Mouse (Mus musculus) regulatory T cell (primary cell): Measurements from ENCODE around the gene S1pr3.

Experiments
- in situ Hi-C: fragments of 300-600 bp; cut with MboI, MseI; formaldehyde crosslinking; loops from one replicate; pipeline ENCODE4 v1.15.1; 2025; ENCODE audit warnings: high pct_unique_total_duplicates

Gene S1pr3

DNA sequence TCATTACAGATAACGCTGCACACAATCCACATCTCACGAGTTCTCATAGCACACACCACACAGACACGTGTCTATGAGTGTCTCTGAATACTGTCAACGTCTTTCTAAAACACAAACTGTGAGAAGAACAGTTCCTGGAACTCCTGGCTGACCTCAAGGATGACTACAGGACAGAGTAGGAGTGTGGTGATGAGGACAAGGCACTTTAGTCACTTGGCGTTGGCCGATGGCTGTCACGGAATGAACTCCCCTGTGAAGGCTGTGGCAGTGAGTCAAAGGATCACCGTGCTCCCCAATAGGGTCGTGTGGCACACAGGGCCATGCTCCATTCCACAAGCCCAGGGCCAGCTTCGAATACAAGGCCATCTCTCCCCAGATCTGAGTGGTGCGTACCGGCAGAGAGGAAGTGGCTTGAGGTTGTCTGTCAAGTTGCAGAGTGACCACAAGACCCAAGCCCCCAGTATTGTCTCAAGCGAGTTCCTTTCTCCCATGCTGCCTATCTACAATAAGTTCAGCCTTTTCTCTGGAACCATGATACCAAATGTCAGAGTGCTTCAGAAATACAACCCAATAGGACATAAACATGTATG is 2.6 kb upstream of the S1pr3 start:
- in situ Hi-C loops, result loop anchor here (25.0 kb wide), 1 partner anchor 556 kb away; no protein-coding TSS in a partner anchor

DNA sequence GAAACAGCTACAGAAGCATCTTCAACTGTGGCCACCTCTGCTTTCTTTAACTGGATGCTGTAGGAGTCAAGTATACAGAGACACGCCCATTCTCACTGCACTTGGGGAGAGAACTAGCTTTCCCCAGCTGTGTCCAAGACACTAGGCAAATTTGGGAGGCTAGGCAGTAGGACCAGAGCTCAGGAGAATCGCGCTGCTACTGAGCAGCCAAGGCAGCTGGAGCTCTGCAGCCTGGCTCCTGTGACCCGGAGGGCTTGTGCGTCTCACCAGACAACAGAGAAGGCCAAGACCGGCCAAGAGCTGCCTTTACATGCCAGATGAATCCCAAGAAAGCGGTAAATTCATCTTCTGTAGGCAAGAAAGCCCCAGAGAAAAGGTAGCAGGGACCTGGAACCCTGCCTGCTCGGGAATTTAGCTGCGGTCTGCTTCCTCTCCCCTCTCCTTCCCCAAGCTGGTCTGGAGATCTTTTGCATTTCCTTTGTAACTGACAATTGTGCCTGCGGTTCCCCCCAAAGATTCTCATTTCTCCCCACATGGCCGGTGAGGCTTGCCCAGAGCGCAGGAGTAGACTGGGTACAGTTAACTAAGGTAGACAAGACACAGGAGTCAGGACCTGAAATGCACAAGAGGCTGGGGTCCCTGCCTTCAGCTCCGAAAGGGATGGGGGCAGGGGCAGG is 760 bp upstream of the S1pr3 start:
- in situ Hi-C loops, result loop anchor here (25.0 kb wide), 1 partner anchor 555 kb away; no protein-coding TSS in a partner anchor

DNA sequence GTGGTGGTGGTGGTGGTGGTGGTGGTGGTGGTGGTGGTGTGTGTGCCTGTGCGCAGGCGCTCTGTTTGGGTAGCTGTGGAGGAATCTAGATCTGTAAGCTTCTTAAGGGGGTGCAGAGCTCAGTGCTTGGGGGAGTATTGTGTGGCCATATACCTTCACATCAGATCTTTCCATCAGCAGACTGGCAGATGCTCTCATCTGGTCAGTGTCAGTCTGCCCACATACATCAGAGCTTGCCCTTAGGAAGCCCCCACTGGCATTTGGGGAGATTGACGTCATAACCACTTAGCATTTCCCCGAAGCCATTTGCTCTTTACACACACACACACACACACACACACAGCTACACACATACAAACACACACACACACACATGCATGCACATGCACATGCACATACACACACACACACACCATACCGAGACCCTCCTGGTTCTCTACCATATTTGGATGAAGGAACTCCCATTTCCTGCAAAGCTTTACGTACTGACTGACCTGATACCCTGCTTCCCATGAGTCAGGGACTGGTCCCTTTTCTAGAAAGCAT is 1.6 kb downstream of the S1pr3 start:
- in situ Hi-C loops, result loop anchor here (25.0 kb wide), 1 partner anchor 552 kb away; no protein-coding TSS in a partner anchor

DNA sequence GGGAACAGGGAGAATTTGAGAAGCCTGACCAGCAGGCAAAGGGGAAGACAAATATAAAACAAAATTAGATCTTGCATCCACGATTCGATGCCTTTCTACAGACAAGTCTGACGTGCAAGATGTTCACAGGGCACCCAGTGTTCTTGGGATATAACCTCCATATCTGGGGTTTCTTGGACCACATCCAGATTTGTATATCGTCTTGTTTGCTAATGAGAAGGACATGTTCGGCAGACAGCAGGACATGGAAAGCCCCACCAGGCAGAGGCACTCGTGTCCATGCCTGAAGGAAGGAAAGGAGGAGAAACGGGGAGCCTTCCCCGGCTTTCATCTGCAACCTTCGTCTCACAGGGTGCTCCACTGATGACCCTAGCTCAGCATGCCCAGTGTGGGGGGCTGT is 2.8 kb downstream of the S1pr3 start:
- in situ Hi-C loops, result loop anchor here (25.0 kb wide), 1 partner anchor 551 kb away; no protein-coding TSS in a partner anchor

DNA sequence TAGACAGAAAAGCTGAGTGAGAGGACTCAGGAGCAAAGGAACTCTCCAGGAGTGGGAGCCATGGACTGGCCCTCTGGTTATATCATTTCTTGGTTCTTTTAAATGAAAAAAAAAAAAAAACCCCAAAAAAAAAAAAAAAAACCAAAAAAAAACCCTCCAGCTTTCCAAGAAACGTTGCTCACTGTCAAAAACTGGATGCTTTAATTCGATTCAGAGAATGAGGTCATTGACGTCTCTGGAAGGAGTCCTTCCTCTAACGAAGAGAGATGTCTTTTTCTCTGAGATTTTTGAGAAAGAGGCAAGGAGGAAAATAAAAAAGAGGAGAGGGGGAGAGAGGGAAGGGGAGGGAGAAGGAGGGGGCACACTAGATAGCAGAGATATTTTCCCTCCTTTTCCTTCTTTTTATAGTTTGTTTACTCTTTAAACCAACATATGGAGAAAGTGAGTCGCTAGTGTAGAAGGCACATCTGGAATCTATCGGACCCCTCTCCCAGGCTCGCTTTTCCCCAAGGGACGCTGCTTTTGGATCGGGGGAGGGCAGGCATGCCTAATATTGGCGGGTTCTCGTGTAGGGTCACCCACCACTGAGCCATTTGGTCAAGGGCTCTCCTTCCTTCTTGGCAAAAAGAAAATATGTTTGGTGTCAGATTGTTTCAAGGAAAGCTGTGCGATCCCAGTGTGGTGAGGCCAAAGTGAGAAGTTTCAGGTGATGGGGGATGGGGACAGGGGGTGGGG is 3.4 kb downstream of the S1pr3 start:
- in situ Hi-C loops, result loop anchor here (25.0 kb wide), 1 partner anchor 550 kb away; no protein-coding TSS in a partner anchor

DNA sequence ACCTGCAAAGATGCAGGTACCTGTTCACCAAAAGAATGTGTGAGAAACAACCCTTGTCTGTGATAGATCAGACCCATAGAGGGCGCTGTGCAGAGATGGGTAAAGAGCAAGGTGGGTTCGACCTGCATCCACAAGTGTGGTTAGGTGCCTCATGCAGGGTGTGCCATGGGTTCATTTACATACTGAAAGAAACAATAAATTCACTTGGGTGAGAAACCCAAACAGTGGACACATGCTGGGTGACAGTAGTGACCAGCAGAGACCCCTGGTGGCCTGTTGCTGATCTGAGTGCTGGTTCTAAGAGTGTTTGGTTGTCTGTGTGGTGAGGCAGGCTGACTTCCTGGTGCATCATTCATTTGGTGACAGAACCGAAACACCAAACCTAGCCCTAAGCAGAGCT is 5.0 kb downstream of the S1pr3 start:
- in situ Hi-C loops, result loop anchor here (25.0 kb wide), 1 partner anchor 549 kb away; no protein-coding TSS in a partner anchor

DNA sequence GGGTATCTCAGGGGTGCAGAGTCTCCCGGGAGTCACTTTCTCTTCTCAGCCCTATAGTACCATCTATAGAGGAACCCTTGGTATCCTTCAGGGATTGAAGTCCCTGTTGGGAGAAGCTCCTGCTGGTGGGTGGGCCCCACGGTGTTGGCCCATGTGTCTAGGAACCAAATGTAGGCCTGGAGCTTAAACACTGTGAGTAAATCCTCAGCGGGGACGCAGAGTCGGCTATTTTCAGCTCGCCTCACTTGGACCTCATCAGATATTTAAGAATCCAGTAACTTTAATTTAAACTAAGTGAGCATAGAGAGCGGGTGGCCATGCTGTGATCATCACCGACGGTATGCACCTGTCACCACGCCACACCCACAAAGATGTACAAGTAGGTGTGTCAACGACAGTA is 8.3 kb downstream of the S1pr3 start:
- in situ Hi-C loops, result loop anchor here (5.0 to 25.0 kb wide), 4 partner anchors 119 to 546 kb away; no protein-coding TSS in a partner anchor

DNA sequence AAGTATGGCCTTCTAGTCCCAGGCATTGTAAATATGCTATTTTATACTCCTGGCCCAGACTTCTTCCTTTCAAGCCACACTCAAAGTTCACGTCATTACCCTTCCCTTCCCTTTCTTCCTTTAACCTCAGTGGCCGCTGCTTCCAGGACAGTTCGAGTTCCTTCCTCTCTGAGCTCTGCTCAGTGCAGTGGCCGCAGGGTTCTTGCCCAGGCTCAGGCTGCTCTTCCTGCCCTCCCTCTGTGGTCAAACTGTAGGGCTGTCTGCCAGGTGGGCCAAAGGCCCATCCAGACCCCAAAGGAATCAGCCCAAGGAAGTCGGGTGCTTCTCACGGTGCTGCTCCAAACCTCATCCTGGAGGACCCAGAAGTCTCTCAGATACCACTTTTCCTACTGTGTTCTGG is 9.4 kb downstream of the S1pr3 start:
- in situ Hi-C loops, result loop anchor here (5.0 to 25.0 kb wide), 4 partner anchors 120 to 545 kb away; no protein-coding TSS in a partner anchor

DNA sequence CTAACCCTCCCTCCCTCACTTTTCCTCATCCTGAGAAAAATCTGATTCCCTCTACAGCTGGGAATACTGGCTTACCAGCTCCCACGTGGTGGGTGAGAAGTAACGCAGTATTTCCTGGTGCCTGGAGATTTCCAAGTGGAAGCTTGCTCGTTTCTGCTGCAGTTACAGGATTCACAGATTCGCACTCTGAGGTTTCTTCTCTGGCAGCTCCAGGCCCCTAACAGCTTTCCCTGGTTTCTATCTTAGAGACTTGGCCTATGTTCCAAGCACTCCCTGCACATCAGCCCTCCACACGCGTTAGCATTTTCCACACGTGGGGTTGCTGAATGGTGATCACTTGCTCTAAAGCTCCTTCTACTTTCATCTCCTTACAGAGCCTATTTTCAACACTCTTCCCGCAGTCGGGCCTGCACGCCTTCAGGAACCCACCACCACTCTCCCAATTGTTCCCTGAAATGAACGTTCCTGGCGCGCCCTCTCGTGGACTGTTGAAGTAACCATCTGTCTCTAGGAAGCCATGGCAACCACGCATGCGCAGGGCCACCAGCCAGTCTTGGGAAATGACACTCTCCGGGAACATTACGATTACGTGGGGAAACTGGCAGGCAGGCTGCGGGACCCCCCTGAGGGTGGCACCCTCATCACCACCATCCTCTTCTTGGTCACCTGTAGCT is 10.0 kb downstream of the S1pr3 start:
- in situ Hi-C loops, result loop anchor here (5.0 to 25.0 kb wide), 4 partner anchors 121 to 544 kb away; no protein-coding TSS in a partner anchor

DNA sequence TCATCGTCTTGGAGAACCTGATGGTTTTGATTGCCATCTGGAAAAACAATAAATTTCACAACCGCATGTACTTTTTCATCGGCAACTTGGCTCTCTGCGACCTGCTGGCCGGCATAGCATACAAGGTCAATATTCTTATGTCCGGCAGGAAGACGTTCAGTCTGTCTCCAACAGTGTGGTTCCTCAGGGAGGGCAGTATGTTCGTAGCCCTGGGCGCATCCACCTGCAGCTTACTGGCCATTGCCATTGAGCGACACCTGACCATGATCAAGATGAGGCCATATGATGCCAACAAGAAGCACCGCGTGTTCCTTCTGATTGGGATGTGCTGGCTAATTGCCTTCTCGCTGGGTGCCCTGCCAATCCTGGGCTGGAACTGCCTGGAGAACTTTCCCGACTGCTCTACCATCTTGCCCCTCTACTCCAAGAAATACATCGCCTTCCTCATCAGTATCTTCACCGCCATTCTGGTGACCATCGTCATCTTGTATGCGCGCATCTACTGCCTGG is 10.6 kb downstream of the S1pr3 start:
- in situ Hi-C loops, result loop anchor here (5.0 to 25.0 kb wide), 4 partner anchors 122 to 543 kb away; no protein-coding TSS in a partner anchor

DNA sequence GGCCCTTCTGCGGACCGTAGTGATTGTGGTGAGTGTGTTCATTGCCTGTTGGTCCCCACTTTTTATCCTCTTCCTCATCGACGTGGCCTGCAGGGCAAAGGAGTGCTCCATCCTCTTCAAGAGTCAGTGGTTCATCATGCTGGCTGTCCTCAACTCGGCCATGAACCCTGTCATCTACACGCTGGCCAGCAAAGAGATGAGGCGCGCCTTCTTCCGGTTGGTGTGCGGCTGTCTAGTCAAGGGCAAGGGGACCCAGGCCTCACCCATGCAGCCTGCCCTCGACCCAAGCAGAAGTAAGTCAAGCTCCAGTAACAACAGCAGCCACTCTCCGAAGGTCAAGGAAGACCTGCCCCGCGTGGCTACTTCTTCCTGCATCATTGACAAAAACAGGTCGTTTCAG is 11.1 kb downstream of the S1pr3 start:
- in situ Hi-C loops, result loop anchor here (5.0 to 25.0 kb wide), 4 partner anchors 122 to 543 kb away; no protein-coding TSS in a partner anchor

DNA sequence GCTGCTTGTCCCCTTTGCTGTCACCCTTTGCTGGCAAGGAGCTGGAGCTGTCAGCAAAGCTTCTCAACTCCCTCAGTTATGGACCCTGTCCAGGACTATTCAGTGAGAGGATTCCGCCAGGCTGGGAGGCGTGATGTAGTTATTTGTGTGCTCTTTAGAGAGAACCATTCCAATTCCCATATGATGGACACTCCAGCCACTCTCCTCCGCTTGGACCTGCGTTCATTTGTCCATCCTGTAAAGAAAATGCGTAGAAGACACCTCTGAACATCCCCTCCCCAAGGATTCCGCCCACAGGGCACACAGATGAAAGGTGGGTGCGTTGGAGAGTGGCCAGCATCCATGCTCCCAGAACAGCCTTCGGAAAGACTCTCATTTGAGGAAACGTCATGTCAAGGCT is 12.4 kb downstream of the S1pr3 start:
- in situ Hi-C loops, result loop anchor here (5.0 to 25.0 kb wide), 2 partner anchors 234 to 541 kb away; no protein-coding TSS in a partner anchor

DNA sequence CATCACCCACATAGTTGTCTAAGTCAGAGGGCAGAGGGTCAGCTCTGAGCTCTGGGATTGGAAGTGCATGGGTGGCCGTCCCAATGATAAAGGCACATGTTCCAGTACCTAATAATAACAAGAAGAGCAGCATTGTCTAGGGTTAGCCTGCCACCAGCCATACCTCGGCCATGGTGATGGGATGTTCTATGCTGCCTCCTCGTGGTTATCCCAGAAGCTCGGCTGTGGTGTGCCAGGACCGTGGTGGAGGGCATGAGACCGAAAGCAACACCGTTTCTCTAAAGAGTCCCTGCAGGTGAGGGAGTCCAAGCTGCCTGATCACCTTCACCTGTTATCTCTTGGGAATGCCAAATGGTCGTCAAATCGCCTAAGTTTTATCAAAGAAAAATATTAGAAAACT is 15.2 kb downstream of the S1pr3 start:
- in situ Hi-C loops, result loop anchor here (5.0 to 25.0 kb wide), 2 partner anchors 236 to 539 kb away; no protein-coding TSS in a partner anchor

DNA sequence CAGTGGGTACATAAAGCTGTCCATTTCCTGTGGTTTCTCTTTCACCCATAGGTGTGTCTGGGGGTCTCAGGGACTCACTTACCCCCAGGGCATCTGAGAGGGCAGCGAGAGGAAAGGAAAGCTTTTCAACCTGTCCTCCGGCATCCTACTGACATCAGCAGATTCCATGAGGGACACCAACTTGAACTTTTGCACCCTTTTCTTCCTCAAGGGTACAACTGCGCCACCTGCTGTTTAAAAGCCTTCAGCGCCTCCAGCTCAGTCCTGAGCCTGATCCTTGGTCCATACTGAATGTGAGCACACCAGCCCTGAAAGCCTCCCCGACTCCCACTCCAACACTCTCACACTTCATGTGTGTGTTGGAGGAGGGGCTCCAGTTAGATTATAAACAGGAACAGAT is 16.2 kb downstream of the S1pr3 start:
- in situ Hi-C loops, result loop anchor here (5.0 to 25.0 kb wide), 2 partner anchors 237 to 538 kb away; no protein-coding TSS in a partner anchor

DNA sequence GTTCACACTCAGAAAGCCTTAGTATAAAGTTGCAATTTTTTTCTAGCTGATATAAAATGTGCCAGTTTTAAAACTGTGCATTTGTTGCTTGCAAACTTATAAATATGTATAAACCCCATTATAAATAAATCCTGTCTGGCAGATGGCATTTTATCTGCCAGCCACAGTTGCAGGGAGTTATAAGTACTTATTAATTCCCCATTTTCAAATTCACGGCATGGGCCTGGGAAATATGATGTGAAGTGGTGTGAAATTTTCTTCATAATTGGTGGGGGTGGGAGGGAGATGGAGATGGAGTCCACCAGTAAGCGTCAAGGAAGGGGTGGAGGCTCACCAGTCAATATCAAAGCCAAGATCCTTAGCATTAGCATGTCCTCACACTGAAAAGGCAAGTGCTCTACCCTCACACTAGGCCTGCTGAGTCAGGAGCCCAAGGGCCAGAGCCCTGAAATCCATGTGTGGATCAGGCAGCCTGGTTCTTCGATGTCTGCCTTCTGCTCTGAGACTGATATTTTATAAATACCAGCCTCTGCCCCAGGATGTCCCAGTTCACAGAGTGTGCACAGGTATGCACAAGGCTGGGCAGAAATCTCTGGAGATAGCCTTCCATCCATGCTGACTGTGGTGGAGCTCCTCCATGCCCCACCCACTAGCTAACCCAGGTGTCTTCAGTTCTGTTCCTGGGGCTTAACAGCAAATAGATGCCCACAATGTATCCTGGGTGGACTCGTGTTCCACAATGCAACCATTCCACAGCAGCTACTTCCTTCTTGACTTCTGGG is 17.4 kb downstream of the S1pr3 start:
- in situ Hi-C loops, result no loop called here

DNA sequence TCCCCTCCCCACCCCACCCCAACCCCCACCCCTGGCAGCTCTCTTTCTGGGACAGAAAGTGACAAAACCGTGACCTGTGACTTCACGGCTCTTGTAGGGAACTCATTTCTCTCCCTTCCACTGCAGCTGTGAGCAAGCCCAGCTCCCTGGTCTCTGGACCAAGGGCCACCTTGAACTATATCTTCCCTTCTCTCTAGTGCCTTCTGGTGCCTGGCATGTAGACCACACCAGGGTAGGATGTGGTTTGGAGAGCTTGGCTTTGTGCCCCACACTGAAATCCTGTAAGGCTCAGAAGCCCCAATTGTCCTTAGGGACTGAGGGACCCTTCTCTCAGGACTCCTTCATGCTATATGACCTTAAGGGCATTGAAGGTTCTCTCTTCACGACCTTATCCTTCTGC is 24.9 kb downstream of the S1pr3 start:
- in situ Hi-C loops, result no loop called here

DNA sequence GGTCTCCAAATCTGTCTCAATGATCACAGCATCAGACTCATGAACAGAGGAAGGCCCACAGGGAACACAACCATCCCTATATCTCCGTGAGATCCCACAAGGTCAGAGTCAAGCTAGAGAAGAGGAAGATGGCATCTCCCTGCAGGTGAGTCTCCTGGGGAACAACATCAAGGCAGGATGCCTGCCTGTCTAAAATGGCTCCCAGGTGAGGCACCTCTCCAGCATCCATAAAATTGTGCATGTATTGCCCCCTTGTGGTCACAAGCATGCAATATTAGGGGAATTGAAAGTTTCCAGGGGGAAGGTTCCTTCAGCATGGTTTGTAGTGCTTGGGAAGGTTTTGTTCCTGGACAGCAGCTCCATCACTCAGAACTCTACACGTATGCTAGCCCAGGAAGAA is 26.0 kb downstream of the S1pr3 start:
- in situ Hi-C loops, result no loop called here

DNA sequence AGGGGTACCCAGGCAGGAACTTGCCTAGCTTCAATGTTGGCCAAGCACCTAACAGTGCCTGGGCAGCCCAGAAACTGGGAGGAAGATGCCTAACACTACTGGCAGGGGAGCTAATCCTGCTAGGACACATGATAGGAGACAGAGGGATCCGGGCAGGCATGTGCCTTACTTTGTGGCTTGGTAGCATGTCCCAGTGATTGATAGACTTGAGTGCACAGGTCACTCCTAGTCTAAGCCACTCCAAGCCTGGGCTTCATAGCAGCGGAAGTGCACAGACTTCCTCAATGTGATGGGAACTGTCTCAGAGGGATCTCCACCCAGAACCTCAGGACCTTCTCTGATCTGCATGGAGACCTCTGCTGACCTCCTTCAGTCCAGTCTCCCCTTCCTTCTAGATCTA is 26.7 kb downstream of the S1pr3 start:
- in situ Hi-C loops, result no loop called here

DNA sequence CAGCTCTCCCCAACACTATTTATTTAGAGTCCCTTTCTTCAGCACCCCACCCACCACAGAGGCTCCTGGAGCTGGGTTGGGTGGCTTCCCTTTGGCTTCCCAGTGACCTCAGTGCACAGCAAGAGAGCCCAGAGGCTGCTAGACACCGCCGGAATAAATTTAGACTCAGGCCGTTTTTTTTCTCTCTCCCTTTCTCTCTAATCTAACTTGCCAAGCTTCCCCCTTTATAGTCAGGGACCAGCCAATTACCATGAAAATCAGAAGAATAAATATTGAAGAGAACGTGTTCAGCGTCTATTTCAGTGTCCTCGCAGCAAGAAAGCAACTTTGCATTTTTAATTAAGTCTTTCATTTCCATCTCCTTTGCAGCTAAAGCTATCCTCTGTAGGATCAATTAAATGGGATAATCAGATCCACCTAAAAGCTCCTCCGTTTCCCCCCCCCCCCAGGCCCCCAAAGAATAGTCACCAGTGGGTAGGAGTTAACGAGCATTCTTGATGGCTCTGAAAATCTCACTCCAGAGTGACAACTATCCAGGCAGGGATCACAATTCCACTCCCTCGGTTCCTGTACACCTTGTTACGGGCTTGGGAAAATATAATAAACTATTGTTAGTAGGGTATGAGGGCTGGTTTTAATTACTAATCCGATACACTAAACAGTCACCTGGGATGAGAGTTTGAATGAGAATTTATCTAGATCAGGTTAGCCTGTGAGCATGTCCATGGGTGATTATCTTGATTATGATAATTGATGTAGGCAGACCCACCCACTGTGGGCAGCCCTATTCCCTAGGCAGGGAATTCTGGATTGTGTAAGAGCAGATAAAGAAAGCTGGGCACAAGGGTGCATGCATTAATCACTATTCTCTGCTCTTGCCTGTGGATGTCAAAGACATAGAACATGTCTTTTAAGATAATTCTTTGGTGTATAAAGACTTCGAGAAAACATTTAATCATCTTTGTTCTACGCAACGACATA is 29.0 kb downstream of the S1pr3 start:
- in situ Hi-C loops, result no loop called here
